Mouse (Mus musculus): ENCODE data around the gene Ap2b1.

The Ap2b1 gene

GRCm38 (mm10) chr11:83301431-83301831, 2.6 kb downstream of the Ap2b1 start:
- in situ Hi-C loops (cut with MboI, MseI), result no loop called here

- in situ Hi-C loops (cut with MboI, MseI), result no loop called here
Measured at GRCm38 (mm10) chr11:83302124-83302523, 3.3 kb downstream of the Ap2b1 start.

GRCm38 (mm10) chr11:83302526-83303251, 3.9 kb downstream of the Ap2b1 start, which contains the start of gene Pex12:
Gene Pex12 (minus strand): TSS chr11:83302586.
- in situ Hi-C loops (cut with MboI, MseI), result no loop called here

GRCm38 (mm10) chr11:83303751-83304150, 4.9 kb downstream of the Ap2b1 start:
- in situ Hi-C loops (cut with MboI, MseI), result no loop called here

GRCm38 (mm10) chr11:83304485-83304884, 5.7 kb downstream of the Ap2b1 start:
- in situ Hi-C loops (cut with MboI, MseI), result no loop called here

GRCm38 (mm10) chr11:83306700-83307253, 8.0 kb downstream of the Ap2b1 start:
- in situ Hi-C loops (cut with MboI, MseI), result no loop called here

GRCm38 (mm10) chr11:83312471-83312870, 13.6 kb downstream of the Ap2b1 start:
- in situ Hi-C loops (cut with MboI, MseI), result no loop called here

DNA sequence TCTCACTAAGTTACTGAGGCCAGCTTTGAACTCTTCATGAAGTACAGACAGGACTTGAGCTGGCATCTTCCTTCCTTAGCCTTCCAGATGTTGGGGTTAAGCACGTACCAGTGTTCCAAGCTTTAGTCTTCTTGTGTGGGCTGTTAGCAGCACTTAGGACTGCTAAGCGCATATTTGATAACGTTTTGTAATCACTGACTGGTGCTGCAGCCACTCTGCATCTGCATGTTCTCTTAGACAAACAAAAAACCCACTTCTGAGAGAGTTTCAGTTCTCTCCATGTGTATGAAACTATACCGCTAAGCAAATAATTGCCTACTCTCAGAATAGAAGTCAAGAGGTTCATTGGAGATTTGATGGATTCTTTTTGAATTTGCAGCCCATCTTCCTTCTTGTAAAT, 20.2 kb downstream of the Ap2b1 start:
- in situ Hi-C loops (cut with MboI, MseI), result no loop called here

- in situ Hi-C loops (cut with MboI, MseI), result loop anchor here (5.0 kb wide), 2 partner anchors 101 to 786 kb away; partner anchors contain the start of gene Gas2l2
Measured at GRCm38 (mm10) chr11:83326692-83327091, 27.9 kb downstream of the Ap2b1 start.

DNA sequence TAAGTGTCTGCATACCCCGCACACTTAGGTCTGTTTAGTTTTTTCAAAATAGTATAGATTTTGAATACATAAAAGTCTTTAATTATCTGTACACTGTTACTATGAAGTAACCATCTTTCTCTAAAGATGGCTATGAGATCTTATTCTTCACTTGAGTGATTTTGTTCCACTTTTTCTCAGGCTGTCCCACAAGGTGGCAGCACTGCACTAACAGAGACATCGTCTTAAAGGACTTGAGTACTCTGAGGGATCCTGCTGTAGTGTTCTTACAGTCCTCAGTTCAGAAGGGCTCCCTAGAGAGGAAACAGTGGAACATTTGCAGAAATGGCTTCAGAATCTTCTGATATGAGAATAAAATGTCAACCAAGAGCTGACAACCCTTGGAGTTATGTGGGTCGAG, 28.6 kb downstream of the Ap2b1 start:
- in situ Hi-C loops (cut with MboI, MseI), result loop anchor here (5.0 kb wide), 2 partner anchors 100 to 785 kb away; partner anchors contain the start of gene Gas2l2

DNA sequence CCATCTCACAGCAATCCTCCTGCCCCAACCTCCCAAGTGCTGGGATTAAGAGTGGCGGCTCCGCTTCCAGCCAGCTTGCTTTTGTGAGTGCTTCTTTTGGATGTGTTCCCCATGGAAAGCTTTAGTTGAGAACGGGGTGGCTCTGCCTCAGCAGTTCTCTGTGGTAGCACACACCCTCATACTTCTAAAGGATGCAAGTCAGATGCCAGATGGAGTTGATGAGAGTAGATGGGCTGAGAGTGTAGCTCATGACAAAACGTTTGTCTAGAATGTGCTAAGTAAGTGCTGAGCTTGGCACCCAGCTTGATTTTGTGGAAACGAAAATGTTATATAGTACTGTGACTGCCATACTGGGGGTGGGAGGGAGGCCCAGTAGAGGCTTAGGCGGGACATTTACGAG, 37.0 kb downstream of the Ap2b1 start:
- in situ Hi-C loops (cut with MboI, MseI), result no loop called here

DNA sequence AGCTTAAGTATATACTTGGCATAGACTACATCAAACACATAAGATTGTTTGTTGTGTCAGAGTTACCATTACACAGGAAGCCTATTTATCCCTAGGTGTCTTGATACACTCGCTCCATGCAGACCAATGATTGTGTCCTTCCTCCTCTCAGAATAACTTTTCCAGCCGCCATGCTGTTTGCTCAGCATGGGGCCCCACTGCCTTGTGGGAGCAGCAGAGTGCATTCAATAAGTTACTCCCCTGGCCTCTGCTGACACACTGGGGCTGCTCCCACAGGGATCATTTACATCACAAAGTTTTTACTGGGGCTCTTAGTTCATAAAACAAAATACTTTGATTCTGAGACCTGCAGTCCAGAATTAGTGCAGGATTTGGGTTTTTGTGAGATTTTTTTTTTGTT, 40.9 kb downstream of the Ap2b1 start:
- in situ Hi-C loops (cut with MboI, MseI), result no loop called here

- in situ Hi-C loops (cut with MboI, MseI), result no loop called here
Measured at GRCm38 (mm10) chr11:83341716-83342245, 43.0 kb downstream of the Ap2b1 start.

DNA sequence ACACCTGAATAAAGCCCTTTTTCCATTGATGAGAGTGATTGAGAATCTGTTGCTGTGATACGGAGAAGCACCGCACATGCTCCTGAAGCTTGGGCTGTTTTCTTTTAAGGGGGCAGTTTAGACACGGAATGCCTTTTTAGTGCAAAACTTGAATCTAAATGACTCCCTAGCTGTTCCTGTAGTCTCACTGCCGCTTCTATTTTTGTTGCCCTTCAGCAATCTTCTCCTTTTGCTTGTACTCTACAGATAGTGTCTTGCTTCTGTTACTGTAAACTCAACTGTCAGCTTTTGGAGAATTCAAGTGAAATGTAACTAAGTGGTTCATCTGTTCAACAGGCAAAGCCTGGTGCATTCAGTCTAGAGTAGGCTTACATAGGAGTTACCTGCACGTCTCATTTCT, 56.6 kb downstream of the Ap2b1 start:
- in situ Hi-C loops (cut with MboI, MseI), result loop anchor here (5.0 kb wide), 1 partner anchor 67 kb away; no protein-coding TSS in a partner anchor

DNA sequence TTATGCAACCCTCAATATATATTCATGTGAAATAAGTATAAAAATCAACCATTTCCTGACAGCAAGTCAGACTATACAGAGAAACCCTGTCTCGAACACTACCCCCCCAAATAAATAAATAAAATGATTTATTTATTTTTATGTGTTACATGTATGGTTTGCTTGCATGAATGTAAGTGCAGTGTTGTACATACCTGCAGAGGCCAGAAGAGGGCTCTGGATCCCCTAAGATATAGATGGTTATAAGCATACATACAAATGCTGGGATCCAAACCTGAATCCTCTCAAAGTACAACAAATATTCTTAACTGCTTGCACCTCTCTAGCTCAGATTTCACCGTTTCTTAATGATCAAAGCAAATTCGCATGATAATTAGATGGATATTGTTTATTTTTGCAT, 58.6 kb downstream of the Ap2b1 start:
- in situ Hi-C loops (cut with MboI, MseI), result loop anchor here (5.0 kb wide), 1 partner anchor 65 kb away; no protein-coding TSS in a partner anchor

GRCm38 (mm10) chr11:83364656-83365055, 65.8 kb downstream of the Ap2b1 start:
- in situ Hi-C loops (cut with MboI, MseI), result no loop called here

- in situ Hi-C loops (cut with MboI, MseI), result no loop called here
Measured at GRCm38 (mm10) chr11:83371267-83371666, 72.4 kb downstream of the Ap2b1 start.

- in situ Hi-C loops (cut with MboI, MseI), result loop anchor here (10.0 kb wide), 1 partner anchor 295 kb away; no protein-coding TSS in a partner anchor
Measured at GRCm38 (mm10) chr11:83379745-83380341, 81.0 kb downstream of the Ap2b1 start.

- in situ Hi-C loops (cut with MboI, MseI), result loop anchor here (10.0 kb wide), 1 partner anchor 292 kb away; no protein-coding TSS in a partner anchor
Measured at GRCm38 (mm10) chr11:83382876-83383531, 84.2 kb downstream of the Ap2b1 start.

DNA sequence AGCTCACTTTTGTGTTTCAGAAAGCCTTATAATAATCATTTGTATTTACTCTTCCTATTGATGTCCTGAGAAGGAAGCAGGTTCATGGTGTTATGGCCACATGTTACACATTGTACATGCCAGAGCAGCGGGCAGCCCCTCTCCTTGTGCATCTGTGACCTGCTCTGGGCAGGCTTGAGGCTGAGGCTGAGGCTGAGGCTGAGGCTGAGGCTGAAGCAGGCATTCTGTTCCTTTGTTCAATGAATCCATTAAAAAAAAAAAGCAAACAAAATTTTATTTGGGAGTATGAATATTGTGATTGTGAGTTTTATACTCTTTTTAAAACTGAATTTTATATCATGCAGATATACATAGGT, 84.7 kb downstream of the Ap2b1 start:
- in situ Hi-C loops (cut with MboI, MseI), result loop anchor here (10.0 kb wide), 1 partner anchor 291 kb away; no protein-coding TSS in a partner anchor

DNA sequence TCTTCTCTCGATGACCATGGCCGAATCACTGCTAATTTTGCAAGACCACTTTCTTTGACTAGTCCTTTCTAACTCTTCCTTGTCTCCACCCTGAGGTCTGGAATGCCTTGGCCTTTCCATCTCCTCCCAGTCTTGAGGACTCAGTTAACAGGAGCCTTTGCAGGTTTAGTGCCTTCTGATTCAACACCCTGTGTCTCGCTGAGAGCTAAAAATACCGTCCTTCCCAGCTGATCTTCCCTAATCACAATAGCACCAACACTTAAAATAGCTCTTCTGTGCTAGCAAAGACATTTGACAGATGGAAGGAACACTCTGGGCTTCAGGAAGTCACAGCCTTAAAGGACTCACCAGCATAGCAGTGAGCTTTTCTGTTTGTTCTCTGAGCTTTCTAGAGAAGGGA, 94.2 kb downstream of the Ap2b1 start:
- in situ Hi-C loops (cut with MboI, MseI), result no loop called here
